Mouse (Mus musculus): ENCODE results near the gene Hspbp1.

- no peak for TF ChIP-seq CTCF (IDR thresholded peaks at IDR 0.05; ENCODE audit: low read depth, low read length)
- no peak for TF ChIP-seq POLR2A (IDR thresholded peaks at IDR 0.05; ENCODE audit: borderline replicate concordance, low read depth, low read length)
These were observed 21.7 kb downstream of the Hspbp1 start for GRCm38 (mm10) chr7:4663179-4663578.
